Mouse (Mus musculus) hindbrain, embryonic 10.5 days (tissue): ENCODE results near the gene Nxpe4. TPM values are rescaled to one million over a fixed set of nuclear protein-coding genes. Genes with fewer than 3 reads are reported as not detected.
"Not testable (repeated sequence)": the region's sequence is repeated elsewhere in the genome, so short reads cannot be mapped to it uniquely, and the experiment has no call there.

Experiments
- DNase-seq: peaks from one replicate; pipeline ENCODE4 v3.0.0-alpha.2; 2017; ENCODE audit warnings: low spot score
- H3K27ac ChIP-seq: fragments of 300-500 bp; sonication (generic); 2 replicates; pipeline ENCODE4 v1.5.1; 2016; ENCODE audit warnings: mild to moderate bottlenecking, moderate library complexity
- H3K27me3 ChIP-seq: fragments of 300-500 bp; sonication (generic); 2 replicates; pipeline ENCODE4 v1.6.1; 2016; ENCODE audit warnings: mild to moderate bottlenecking; ENCODE audit not compliant: poor library complexity, insufficient read depth, severe bottlenecking
- H3K36me3 ChIP-seq: fragments of 300-500 bp; sonication (generic); 2 replicates; pipeline ENCODE4 v1.6.1; 2016; ENCODE audit warnings: mild to moderate bottlenecking, moderate library complexity
- H3K4me1 ChIP-seq: fragments of 300-500 bp; sonication (generic); replicated peaks from 2 replicates; pipeline ENCODE4 v1.6.1; 2016; ENCODE audit warnings: mild to moderate bottlenecking
- H3K4me3 ChIP-seq: fragments of 300-500 bp; sonication (generic); 2 replicates; pipeline ENCODE4 v1.5.1; 2016; ENCODE audit warnings: mild to moderate bottlenecking, moderate library complexity
- H3K9me3 ChIP-seq: fragments of 300-500 bp; sonication (generic); 2 replicates; pipeline ENCODE4 v1.6.1; 2016; ENCODE audit warnings: mild to moderate bottlenecking, moderate library complexity
- WGBS: fragments of 180-500 bp; shearing (Covaris S2); methylation state at CpG from one replicate; pipeline ENCODE4 v1.1.7; 2016; 5-methylcytosine and 5-hydroxymethylcytosine counted together
- polyA plus RNA-seq: library from polyadenylated mRNA; unstranded; fragments of >200 nt; fragmentation: Nextera tagmentation; extraction: Ambion mirVana; gene quantifications from 2 replicates; pipeline ENCODE4 v1.2.1, GENCODE M21; 2016

Nxpe4 gene
- polyA plus RNA-seq, 1 experiment from 2014 or later = 4.7 TPM

DNA sequence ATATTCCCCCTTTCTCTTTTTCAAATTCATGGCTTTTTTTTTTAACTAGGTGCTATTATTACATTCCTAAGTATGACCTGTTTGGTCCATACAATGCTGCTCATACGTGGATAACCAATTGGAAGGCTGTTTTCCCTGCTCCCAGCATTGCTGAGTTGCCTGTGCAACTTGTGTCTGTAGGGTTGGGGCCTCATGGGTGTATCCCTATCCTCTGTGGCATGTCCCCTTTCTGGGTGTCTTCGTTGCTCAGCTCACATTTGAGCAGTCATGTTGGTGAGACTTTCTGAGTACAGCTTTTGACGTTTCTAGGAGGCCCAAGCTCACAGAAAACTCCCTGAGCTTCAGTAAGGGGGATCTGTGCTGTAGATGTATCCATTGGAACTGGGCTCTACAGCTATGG, 242.9 kb downstream of the Nxpe4 start:
- H3K4me3 ChIP-seq = no peak overlapping the region
- WGBS = 75% methylated on average over 3 of the region's 3 CpGs
- H3K4me1 ChIP-seq = no peaks in the 10 kb centered on the region
- no peak for DNase-seq
- no peaks in the 10 kb centered on the region for H3K27me3 ChIP-seq
- no peaks in the 10 kb centered on the region for H3K9me3 ChIP-seq
- H3K36me3 ChIP-seq = no peaks in the 10 kb centered on the region
- H3K27ac ChIP-seq = no peak overlapping the region

DNA sequence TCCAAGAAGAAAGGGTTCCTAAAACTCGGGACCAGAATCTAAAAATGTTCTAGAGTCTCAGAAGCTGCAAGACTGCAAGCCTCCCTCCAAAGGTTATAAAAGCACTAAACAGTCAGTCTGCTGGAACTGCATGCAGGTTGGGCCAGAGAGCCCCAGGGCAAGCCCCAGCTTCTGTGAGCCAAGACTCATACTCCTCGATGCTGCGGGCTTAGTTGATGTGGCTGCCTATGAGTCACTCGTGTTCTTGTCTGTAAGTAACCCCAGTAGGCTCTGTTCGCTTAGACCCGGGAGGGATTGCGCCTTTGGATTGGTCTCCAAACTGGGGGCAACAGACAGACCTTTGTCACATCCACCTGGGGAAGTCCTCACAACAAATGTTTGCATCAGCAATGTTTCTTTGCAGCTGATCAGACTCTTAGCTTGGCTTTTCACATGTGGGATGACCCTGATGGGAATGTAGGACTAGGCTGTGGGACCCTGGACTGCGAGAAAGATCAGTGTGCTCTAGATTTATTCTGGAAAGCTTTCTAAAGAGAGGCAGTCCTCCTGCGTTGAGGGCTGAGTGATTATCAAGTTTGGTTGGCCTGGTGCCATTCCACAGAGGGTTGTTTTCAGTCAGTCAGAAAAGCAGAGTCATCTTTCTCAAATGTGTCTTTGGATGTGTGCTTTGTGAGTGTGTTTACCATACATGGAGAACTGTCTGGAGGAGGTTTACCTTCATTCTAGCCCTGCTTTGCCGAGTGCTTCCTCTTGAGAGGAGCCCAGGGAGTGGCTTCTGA, 245.9 kb downstream of the Nxpe4 start:
- no peaks in the 10 kb centered on the region for H3K36me3 ChIP-seq
- DNase-seq = no peak
- H3K27me3 ChIP-seq = no peaks in the 10 kb centered on the region
- whole genome bisulfite sequencing = 87% methylated on average over 10 of the region's 10 CpGs
- no peaks in the 10 kb centered on the region for H3K4me1 ChIP-seq
- H3K4me3 ChIP-seq = no peak overlapping the region
- no peaks in the 10 kb centered on the region for H3K9me3 ChIP-seq
- no peak overlapping the region for H3K27ac ChIP-seq

DNA sequence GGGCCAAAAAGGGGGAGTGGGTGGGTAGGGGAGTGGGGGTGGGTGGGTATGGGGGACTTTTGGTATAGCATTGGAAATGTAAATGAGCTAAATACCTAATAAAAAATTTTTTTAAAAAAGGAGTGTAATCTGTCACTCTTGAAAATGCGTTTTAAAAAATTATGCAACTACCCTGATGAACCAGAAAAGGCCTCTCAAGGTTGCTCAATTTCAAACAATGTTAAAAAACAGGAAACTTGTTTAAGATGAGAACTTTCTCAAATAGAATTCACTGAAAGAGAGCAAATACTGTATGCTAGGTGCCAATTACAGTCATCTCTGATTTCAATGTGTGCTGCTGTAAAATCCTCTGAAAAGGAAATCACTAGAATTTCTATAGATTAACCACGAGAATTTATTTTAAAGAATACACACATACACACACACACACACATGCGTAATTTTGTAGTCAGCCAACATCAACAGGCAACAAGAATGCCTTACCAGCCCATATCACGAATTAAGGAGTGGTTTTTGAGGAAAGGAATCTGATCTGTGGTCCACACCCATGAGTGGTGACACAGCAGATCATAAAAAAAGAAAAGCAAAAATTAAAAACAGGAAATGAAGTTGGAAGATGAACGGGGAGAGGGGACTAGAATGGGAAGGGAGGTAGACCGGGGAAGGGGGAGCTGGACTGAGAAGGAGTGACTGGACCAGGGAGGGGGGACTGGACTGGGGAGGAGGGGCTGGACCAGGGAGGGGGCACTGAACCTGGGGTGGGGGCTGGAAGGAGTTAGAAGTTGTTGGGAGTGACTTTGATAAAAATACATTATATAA, 248.6 kb downstream of the Nxpe4 start:
- 88% methylated on average over 6 of the region's 6 CpGs for WGBS
- Histone ChIP-seq H3K4me3 (no peak overlapping the region), H3K4me1 (no peaks in the 10 kb centered on the region), H3K36me3 (no peaks in the 10 kb centered on the region), H3K27me3 (no peaks in the 10 kb centered on the region), H3K9me3 (no peaks in the 10 kb centered on the region), H3K27ac (no peak overlapping the region)
- DNase-seq = no peak

DNA sequence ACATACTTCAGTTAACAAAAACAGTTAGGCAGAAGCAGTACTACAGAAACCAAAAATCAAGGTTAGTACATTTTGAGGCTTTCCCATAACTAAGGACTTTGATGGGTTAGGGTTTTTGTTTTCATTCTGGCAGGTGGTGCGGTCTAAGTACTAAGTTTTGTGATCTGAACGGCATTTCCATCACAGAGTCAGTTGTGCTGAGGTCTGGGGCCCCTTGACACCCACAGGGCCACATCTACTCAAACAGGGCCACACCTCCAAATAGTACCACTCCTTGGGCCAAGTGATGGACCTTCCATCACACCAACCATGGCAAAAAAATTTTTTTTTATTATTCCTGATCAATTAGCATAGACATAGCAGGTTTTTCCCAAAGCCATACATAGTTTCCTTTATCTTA, 251.8 kb downstream of the Nxpe4 start:
- no peak for DNase-seq
- no peaks in the 10 kb centered on the region for H3K27me3 ChIP-seq
- 75% methylated on average over 2 of the region's 2 CpGs for WGBS
- H3K27ac ChIP-seq = no peak overlapping the region
- H3K9me3 ChIP-seq = no peaks in the 10 kb centered on the region
- H3K4me3 ChIP-seq = no peak overlapping the region
- no peaks in the 10 kb centered on the region for H3K4me1 ChIP-seq
- H3K36me3 ChIP-seq = no peaks in the 10 kb centered on the region

DNA sequence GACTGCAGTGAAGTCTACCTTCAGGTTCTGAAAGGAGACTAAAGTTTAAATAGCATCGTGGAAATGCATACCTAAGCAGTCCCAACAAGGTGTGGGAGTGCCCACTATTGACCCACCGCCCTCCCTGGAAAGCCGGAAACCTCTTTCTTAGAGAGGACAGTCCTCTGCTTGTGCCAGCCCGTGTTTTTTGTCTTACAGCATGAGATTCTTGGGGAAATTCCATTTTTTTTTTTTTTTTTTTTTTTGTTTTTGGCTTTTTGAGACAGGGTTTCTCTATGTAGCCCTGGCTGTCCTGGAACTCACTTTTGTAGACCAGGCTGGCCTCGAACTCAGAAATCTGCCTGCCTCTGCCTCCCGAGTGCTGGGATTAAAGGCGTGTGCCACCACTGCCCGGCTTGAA, 255.5 kb downstream of the Nxpe4 start:
- H3K27ac ChIP-seq, H3K4me3 ChIP-seq, H3K9me3 ChIP-seq, H3K36me3 ChIP-seq, H3K4me1 ChIP-seq, DNase-seq, H3K27me3 ChIP-seq: not testable (repeated sequence)
- 91% methylated on average over 8 of the region's 8 CpGs for WGBS

DNA sequence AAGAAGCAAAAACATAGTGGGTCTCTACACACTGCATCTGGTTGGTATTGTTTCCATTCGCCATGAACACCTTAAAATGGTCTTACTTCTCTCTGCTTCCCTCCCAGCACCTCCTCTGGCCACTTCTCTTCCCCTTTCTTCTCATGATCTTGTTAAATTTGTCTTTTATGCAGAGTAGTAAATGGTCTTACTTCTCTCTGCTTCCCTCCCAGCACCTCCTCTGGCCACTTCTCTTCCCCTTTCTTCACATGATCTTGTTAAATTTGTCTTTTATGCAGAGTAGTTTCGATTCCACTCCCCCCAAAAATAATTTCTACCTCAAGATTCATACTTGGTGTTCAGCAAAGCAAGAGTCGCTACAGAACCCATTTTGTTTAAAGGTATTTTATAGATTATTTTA, 256.2 kb downstream of the Nxpe4 start:
- no peaks in the 10 kb centered on the region for H3K27me3 ChIP-seq
- no peak overlapping the region for H3K27ac ChIP-seq
- no peaks in the 10 kb centered on the region for H3K36me3 ChIP-seq
- no peaks in the 10 kb centered on the region for H3K4me1 ChIP-seq
- no peak overlapping the region for H3K4me3 ChIP-seq
- H3K9me3 ChIP-seq = no peaks in the 10 kb centered on the region
- WGBS = 88% methylated on average over 3 of the region's 3 CpGs
- no peak for DNase-seq

DNA sequence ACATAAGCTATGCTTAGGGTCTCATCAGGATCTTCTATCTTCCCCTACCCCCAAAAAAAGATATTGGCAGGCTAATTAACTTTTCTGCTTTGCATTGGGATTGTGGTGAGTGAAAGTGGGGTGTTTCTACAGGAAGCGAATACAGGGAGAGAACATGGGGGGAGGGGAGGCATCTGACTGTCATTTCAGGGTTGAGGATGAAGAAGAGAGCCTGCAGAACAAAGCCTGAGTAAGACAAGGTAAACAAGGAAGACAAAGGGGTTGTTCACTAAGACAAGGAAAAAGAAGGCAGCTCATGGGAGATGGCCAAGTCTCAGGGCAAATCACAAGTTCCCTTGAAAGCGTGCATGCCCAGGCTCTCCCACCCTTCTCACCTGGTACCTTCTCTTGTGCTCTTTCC, 256.6 kb downstream of the Nxpe4 start:
- DNase-seq = no peak
- Histone ChIP-seq H3K9me3 (no peaks in the 10 kb centered on the region), H3K4me3 (no peak overlapping the region), H3K4me1 (no peaks in the 10 kb centered on the region), H3K27me3 (no peaks in the 10 kb centered on the region), H3K27ac (no peak overlapping the region), H3K36me3 (no peaks in the 10 kb centered on the region)
- 81% methylated on average over 2 of the region's 2 CpGs for WGBS

DNA sequence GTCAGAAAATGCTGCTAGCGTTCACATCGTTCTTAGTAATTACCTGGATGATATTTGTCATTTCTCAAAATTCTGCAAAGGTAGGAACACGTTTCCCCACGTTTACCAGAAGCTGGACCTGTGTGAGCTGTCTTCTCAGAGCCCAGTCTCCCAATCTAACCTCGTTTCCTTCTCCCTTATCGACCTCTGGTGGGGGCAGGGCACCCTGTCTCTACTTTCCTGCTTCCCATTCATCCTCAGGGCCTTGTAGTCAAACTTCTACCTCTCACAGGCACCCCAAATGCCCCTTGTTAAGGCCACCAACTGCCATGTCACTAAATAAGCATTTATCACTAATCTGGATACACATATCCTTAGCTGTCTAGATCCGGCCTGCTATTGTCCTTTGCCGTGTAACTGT, 257.0 kb downstream of the Nxpe4 start:
- Histone ChIP-seq H3K27me3 (no peaks in the 10 kb centered on the region), H3K4me1 (no peaks in the 10 kb centered on the region), H3K27ac (no peak overlapping the region), H3K4me3 (no peak overlapping the region), H3K36me3 (no peaks in the 10 kb centered on the region), H3K9me3 (no peaks in the 10 kb centered on the region)
- 77% methylated on average over 8 of the region's 8 CpGs for WGBS
- DNase-seq = no peak

DNA sequence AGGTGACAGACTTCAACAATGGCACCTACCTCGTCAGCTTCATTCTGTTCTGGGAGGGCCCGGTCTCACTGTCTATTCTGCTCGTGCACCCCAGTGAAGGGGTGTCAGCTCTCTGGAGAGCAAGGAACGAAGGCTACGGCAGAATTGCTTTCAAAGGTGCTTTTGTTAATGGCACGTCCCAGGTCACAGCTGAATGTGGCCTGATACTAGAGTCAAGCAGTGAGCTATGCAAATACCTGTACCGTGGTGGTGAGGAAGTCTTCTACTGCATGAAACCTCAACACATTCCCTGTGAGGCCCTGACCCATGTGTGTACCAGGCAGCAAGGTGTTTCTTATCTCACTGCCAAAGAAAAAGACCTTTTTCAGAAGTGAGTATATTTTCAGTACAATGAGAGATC, 258.6 kb downstream of the Nxpe4 start:
- Histone ChIP-seq H3K9me3 (no peaks in the 10 kb centered on the region), H3K27me3 (no peaks in the 10 kb centered on the region), H3K4me1 (no peaks in the 10 kb centered on the region), H3K4me3 (no peak overlapping the region), H3K36me3 (no peaks in the 10 kb centered on the region), H3K27ac (no peak overlapping the region)
- DNase-seq = no peak
- WGBS = 82% methylated on average over 7 of the region's 7 CpGs

DNA sequence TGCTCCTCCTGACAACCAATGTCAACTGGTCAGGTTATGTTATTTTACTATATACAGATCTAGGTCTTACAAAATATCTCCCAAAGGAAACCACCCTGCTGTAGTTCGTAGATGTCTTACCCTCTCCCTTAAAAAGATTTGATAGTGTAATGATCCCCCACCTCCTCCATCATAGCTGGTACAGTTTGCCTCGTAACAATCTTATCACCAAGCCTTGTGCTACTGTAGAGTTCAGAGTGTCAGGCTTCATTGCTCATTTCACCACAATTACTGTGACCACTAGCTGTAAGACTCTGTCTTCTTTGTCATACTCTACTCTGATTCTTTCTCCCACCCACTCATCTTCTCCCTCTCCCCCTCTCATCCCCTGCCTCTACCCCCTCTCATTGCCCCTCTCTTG, 259.2 kb downstream of the Nxpe4 start:
- Histone ChIP-seq H3K27me3 (no peaks in the 10 kb centered on the region), H3K27ac (no peak overlapping the region), H3K9me3 (no peaks in the 10 kb centered on the region), H3K36me3 (no peaks in the 10 kb centered on the region), H3K4me3 (no peak overlapping the region), H3K4me1 (no peaks in the 10 kb centered on the region)
- 86% methylated on average over 2 of the region's 2 CpGs for WGBS
- no peak for DNase-seq

DNA sequence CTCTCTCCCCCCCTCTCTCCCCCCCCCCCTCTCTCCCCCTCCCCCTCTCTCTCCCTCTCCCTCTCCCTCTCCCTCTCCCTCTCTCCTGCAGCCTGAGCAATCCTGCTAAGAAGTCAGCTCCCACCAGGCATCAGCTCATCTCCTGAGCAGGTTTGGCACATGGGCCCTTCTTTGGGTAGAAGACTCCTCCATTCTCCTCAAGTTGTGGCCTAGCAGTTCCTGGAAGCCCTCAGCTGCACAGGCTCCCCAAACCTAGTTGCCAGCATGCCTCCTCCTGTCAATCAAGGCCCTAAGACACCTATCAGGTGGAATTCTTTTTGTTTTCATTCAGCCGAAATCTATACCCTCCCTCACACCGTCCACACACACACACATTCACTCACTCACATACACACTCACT, 259.7 kb downstream of the Nxpe4 start:
- 88% methylated on average over 2 of the region's 2 CpGs for WGBS
- no peak overlapping the region for H3K4me3 ChIP-seq
- no peak for DNase-seq
- no peaks in the 10 kb centered on the region for H3K27me3 ChIP-seq
- H3K9me3 ChIP-seq = no peaks in the 10 kb centered on the region
- no peak overlapping the region for H3K27ac ChIP-seq
- H3K4me1 ChIP-seq = no peaks in the 10 kb centered on the region
- no peaks in the 10 kb centered on the region for H3K36me3 ChIP-seq

DNA sequence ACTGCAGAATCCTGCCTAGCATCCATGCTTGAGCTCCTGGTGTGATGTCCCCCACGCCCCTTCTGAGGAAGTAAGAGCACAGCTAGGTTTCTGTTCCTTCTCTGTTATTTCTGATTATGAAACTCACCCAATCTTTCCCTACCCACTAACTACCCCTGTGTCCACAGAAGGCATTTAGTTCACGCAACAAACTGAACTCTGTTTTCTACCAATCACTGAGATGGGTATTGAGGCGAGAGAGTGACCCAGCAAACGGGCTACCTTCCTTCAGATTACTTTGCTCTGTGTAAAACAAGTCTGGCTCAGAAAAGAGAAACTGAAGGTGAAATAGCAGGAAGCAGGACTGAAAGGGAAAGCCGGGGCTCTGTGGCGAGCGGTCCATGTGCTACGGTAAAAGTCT, 260.6 kb downstream of the Nxpe4 start:
- WGBS = 86% methylated on average over 8 of the region's 8 CpGs
- H3K4me1 ChIP-seq = no peaks in the 10 kb centered on the region
- H3K36me3 ChIP-seq = no peaks in the 10 kb centered on the region
- H3K27me3 ChIP-seq = no peaks in the 10 kb centered on the region
- no peak overlapping the region for H3K4me3 ChIP-seq
- DNase-seq = no peak
- H3K9me3 ChIP-seq = no peaks in the 10 kb centered on the region
- H3K27ac ChIP-seq = no peak overlapping the region

DNA sequence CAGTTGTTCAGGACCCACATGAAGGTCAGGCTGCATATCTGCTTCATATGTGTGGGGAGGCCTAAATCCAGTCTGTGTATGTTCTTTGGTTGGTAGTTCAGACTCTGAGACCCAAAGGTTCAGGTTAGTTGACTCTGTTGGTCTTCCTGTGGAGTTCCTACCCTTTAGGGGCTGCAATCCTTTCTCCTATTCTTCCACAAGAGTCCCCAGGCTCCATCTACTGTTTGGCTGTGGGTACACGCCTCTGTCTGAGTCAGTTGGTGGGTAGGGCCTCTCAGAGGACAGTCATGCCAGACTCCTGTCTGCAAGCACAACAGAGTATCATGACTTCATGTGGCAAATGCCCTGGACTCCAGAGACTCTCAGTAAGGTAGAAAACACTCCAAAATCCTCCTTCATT, 261.4 kb downstream of the Nxpe4 start:
- no peaks in the 10 kb centered on the region for H3K4me1 ChIP-seq
- H3K36me3 ChIP-seq = no peaks in the 10 kb centered on the region
- H3K27ac ChIP-seq = no peak overlapping the region
- no peaks in the 10 kb centered on the region for H3K27me3 ChIP-seq
- no peak for DNase-seq
- H3K9me3 ChIP-seq = no peaks in the 10 kb centered on the region
- no peak overlapping the region for H3K4me3 ChIP-seq
- WGBS = 43% methylated on average over 1 of the region's 1 CpGs
